In genomic region chr17:73161795-73162194, GRCm38 (mm10) we compare ENCODE assay signal across 26 mouse cellular contexts. TPM values are rescaled to one million over a fixed set of nuclear protein-coding genes. Genes with fewer than 3 reads are reported as not detected.
A peak's percentile ranks its signal among the peaks of the same experiment; 100 is the strongest.
DNase-seq lines count a peak whose midpoint lies in the region; ATAC-seq and TF ChIP-seq lines count a peak whose summit lies in the region.
"Had no signal": no experiment of that assay in that cellular context is flagged by ENCODE, and none has a peak within 500 bp of the region (broad histone marks: within the 10 kb centered on the region; RNA-seq: fewer than 3 reads in every experiment).

No protein-coding gene starts in this region.

- ATAC-seq in common myeloid progenitor, adult 5-6 weeks (replicated peaks; ENCODE audit: low read depth, poor library complexity, severe bottlenecking): peak; percentile 60
- no peak for ATAC-seq in frontal cortex, adult (ENCODE audit: low TSS enrichment)
- ATAC-seq: forebrain, embryonic 13.5 days had no signal

- no peaks in the 10 kb centered on the region for H3K36me3 ChIP-seq in thymus, adult 2 months (ENCODE audit: control insufficient read depth, insufficient read depth, low read length)
- H3K36me3 ChIP-seq: hindbrain, embryonic 13.5 days had no signal

- H3K27me3 ChIP-seq in thymus, adult 2 months (ENCODE audit: control insufficient read depth, insufficient read depth, low read length): no peaks in the 10 kb centered on the region
- H3K27me3 ChIP-seq: forebrain, embryonic 13.5 days; hindbrain, embryonic 13.5 days; limb, embryonic 12.5 days; lung, embryonic 15.5 days; midbrain, embryonic 12.5 days had no signal

- no peak overlapping the region for H3K27ac ChIP-seq in thymus, adult 2 months (ENCODE audit: control insufficient read depth, insufficient read depth, low read length)
- H3K27ac ChIP-seq: forebrain, embryonic 13.5 days; hindbrain, embryonic 13.5 days; left cerebral cortex, adult 2 months; limb, embryonic 12.5 days; lung, embryonic 15.5 days; macrophage; midbrain, embryonic 12.5 days had no signal

- WGBS in thymus, adult 2 months: 7% methylated on average over 6 of the region's 6 CpGs

- no peak overlapping the region for H3K4me3 ChIP-seq in thymus, adult 2 months (ENCODE audit: control insufficient read depth, insufficient read depth, low read length)
- H3K4me3 ChIP-seq: forebrain, embryonic 13.5 days; hindbrain, embryonic 13.5 days; left cerebral cortex, adult 2 months; limb, embryonic 12.5 days; lung, embryonic 15.5 days; midbrain, embryonic 12.5 days; myocyte had no signal

- TF ChIP-seq POLR2A in thymus, adult 2 months (IDR thresholded peaks at IDR 0.05; ENCODE audit: control insufficient read depth, extremely low read depth, insufficient read depth, low read length, poor library complexity): no peak

- peaks cover 22% of the 10 kb centered on the region for H3K4me1 ChIP-seq in thymus, adult 2 months (replicated peaks; ENCODE audit: control insufficient read depth, insufficient read depth, low read length)
- H3K4me1 ChIP-seq: forebrain, embryonic 13.5 days; midbrain, embryonic 12.5 days had no signal

- no peak for TF ChIP-seq CTCF in thymus, adult 2 months (IDR thresholded peaks at IDR 0.05; ENCODE audit: borderline replicate concordance, control insufficient read depth, extremely low read depth, insufficient read depth, low read length, poor library complexity)

- DNase-seq in thymus, adult 2 months: peak; percentile 18
- no peak for DNase-seq in thymus, postnatal 10 days (ENCODE audit: low spot score in 2 of 2)
- DNase-seq in natural killer cell, adult 2 months (ENCODE audit: low spot score in 2 of 2): peak; percentile 23 to 36
- no peak for DNase-seq in liver
- no peak for DNase-seq in ovary, adult 18-20 months (ENCODE audit: low spot score)
- no peak for DNase-seq in layer of hippocampus, adult 11-12 months (ENCODE audit: low spot score)
- DNase-seq: adrenal gland, postnatal 25 days; cerebellum, adult 18-20 months; cerebellum, postnatal 14 days; gastrocnemius, postnatal 25 days; heart, adult 11 months; heart, postnatal 4 days; kidney, adult 11 months; kidney, postnatal 14 days; retina, postnatal 1 day; right cerebral cortex, postnatal 14 days had no signal

RNA-seq across cellular contexts. Expression of gene Lclat1, which starts 54.0 kb away (rescaled TPM):
- polyA plus RNA-seq in thymus, adult 2 months (2012; rRNA removed): 5.4 and 6.4 TPM in 2 replicates
- 5.7 and 11.1 TPM in 2 replicates for total RNA-seq in common myeloid progenitor, adult 5-6 weeks (2017)

Comparison
In these comparisons a context has a peak if more than half of its experiments do, and no peak if none do; other contexts are left out.
1. DNase-seq: peak in thymus, adult 2 months (single experiment) and natural killer cell, adult 2 months (2 of 2); none in thymus, postnatal 10 days (0 of 2), liver (single experiment), ovary, adult 18-20 months (single experiment) and layer of hippocampus, adult 11-12 months (single experiment).